ENCODE assay signal across 11 mouse cellular contexts in the genomic region with DNA sequence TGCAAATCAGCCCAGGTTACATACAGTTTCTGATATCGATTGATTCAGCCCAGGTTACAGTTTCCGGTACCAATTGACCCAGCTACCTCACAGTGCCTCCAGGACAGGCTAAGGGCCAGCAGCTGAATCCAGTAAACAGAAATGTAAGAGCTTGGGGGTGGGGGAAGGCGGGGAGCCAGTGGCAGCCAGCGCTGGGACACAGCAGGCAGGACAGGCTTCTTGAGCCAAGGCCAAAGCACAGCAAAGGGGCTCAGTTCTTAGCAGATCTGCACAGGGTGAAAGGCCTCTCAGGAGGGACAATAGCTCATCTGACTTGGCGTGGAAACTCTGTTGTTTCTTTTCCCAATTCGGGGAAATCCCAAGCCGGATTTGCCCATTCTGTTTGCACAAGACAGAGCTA. TPM values are rescaled to one million over a fixed set of nuclear protein-coding genes. Genes with fewer than 3 reads are reported as not detected.
A peak's percentile ranks its signal among the peaks of the same experiment; 100 is the strongest.
DNase-seq lines count a peak whose midpoint lies in the region; ATAC-seq and TF ChIP-seq lines count a peak whose summit lies in the region.
"Had no signal": no experiment of that assay in that cellular context is flagged by ENCODE, and none has a peak within 500 bp of the region (broad histone marks: within the 10 kb centered on the region; RNA-seq: fewer than 3 reads in every experiment).

No protein-coding gene starts in this region.

- DNase-seq in forebrain, embryonic 10.5 days (ENCODE audit: extremely low spot score, low spot score), result no peak
- no peak for DNase-seq in forebrain, postnatal 0 days
- DNase-seq in layer of hippocampus, adult 11-12 months (ENCODE audit: low spot score), result peak; percentile 66
- no peak for DNase-seq in layer of hippocampus, postnatal 25 days (ENCODE audit: extremely low spot score in 1 of 2, low spot score in 1 of 2)
- peak; percentile 86 for DNase-seq in brain, adult 2 months (ENCODE audit: low read depth, low spot score)
- no peak for DNase-seq in ovary, postnatal 14 days (ENCODE audit: low spot score)

- H3K27me3 ChIP-seq in forebrain, embryonic 10.5 days (ENCODE audit: poor library complexity, severe bottlenecking), result 0 out of 2 replicates have a peak, but pooled peaks cover 5% of the 10 kb centered on the region
- no peaks in the 10 kb centered on the region for H3K27me3 ChIP-seq in forebrain, postnatal 0 days (ENCODE audit: insufficient read depth, low read length)
- H3K27me3 ChIP-seq in lung, embryonic 16.5 days (ENCODE audit: control insufficient read depth, insufficient read depth, low read depth, low read length), result no peaks in the 10 kb centered on the region

- no peak overlapping the region for H3K4me3 ChIP-seq in forebrain, embryonic 10.5 days
- no peak overlapping the region for H3K4me3 ChIP-seq in forebrain, postnatal 0 days (ENCODE audit: low read depth, low read length)
- no peak overlapping the region for H3K4me3 ChIP-seq in lung, embryonic 16.5 days (ENCODE audit: low read length)
- H3K4me3 ChIP-seq: liver, embryonic 15.5 days had no signal

- 44% methylated on average over 7 of the region's 7 CpGs for WGBS in forebrain, embryonic 10.5 days
- WGBS in forebrain, postnatal 0 days, result 32% methylated on average over 7 of the region's 7 CpGs
- WGBS in lung, embryonic 16.5 days, result 34% methylated on average over 7 of the region's 7 CpGs

- no peak for ATAC-seq in forebrain, postnatal 0 days
- peak; percentile 76 for ATAC-seq in lung, embryonic 16.5 days (ENCODE audit: low read depth)
- no peak for ATAC-seq in CD4-positive, CD25-positive, alpha-beta regulatory T cell, adult 4 months

- peak overlapping the region; percentile 27 for H3K27ac ChIP-seq in forebrain, embryonic 10.5 days
- no peak overlapping the region for H3K27ac ChIP-seq in forebrain, postnatal 0 days (ENCODE audit: low read depth, low read length)
- H3K27ac ChIP-seq in lung, embryonic 16.5 days (ENCODE audit: low read length), result peak overlapping the region; percentile 47
- H3K27ac ChIP-seq: kidney, postnatal 0 days; liver, embryonic 15.5 days had no signal

- no peak overlapping the region for H3K9ac ChIP-seq in forebrain, postnatal 0 days
- H3K9ac ChIP-seq in lung, embryonic 16.5 days (ENCODE audit: low read length), result peak overlapping the region; percentile 21; the same call in 1 of the 2 replicates
- H3K9ac ChIP-seq: liver, embryonic 15.5 days had no signal

- no peak for TF ChIP-seq CTCF in forebrain, postnatal 0 days (IDR thresholded peaks at IDR 0.05; ENCODE audit: low read depth)

- H3K9me3 ChIP-seq in forebrain, embryonic 10.5 days, result 0 out of 2 replicates have a peak, but pooled peaks cover 2% of the 10 kb centered on the region
- H3K9me3 ChIP-seq in forebrain, postnatal 0 days (ENCODE audit: low read length), result no peaks in the 10 kb centered on the region
- no peaks in the 10 kb centered on the region for H3K9me3 ChIP-seq in lung, embryonic 16.5 days (ENCODE audit: control insufficient read depth, low read length)
- H3K9me3 ChIP-seq: liver, embryonic 15.5 days had no signal

- no peak overlapping the region for H3K4me2 ChIP-seq in forebrain, postnatal 0 days (ENCODE audit: low read depth)
- no peak overlapping the region for H3K4me2 ChIP-seq in lung, embryonic 16.5 days (ENCODE audit: low read depth, low read length)
- H3K4me2 ChIP-seq: liver, embryonic 15.5 days had no signal

- no peaks in the 10 kb centered on the region for H3K36me3 ChIP-seq in forebrain, embryonic 10.5 days (replicated peaks)
- no peaks in the 10 kb centered on the region for H3K36me3 ChIP-seq in forebrain, postnatal 0 days (ENCODE audit: insufficient read depth)
- H3K36me3 ChIP-seq in lung, embryonic 16.5 days (ENCODE audit: control insufficient read depth, insufficient read depth, low read length), result no peaks in the 10 kb centered on the region
- H3K36me3 ChIP-seq: liver, embryonic 15.5 days had no signal

- peaks cover 31% of the 10 kb centered on the region for H3K4me1 ChIP-seq in forebrain, embryonic 10.5 days
- H3K4me1 ChIP-seq in forebrain, postnatal 0 days (ENCODE audit: insufficient read depth), result no peaks in the 10 kb centered on the region
- H3K4me1 ChIP-seq in lung, embryonic 16.5 days (replicated peaks; ENCODE audit: control insufficient read depth, insufficient read depth, low read length), result peaks cover 21% of the 10 kb centered on the region
- H3K4me1 ChIP-seq: liver, embryonic 15.5 days had no signal

RNA-seq across cellular contexts. Expression of gene Rab4a, which starts 28.5 kb away (rescaled TPM):
- polyA plus RNA-seq in forebrain, embryonic 10.5 days (2016; fragmentation: Nextera tagmentation; extraction: Ambion mirVana), result 74.9 and 77.6 TPM in 2 replicates
- 70.9 and 72.8 TPM in 2 replicates for total RNA-seq in forebrain, postnatal 0 days (2014; rRNA removed)
- polyA plus RNA-seq in forebrain, postnatal 0 days (2015; fragmentation: Nextera tagmentation; extraction: Ambion mirVana), result 113 and 127 TPM in 2 replicates
- 10 to 100 TPM; 42.9 to 44.9 TPM for total RNA-seq in layer of hippocampus, postnatal 25 days (2021)
- 27.4 and 32.2 TPM in 2 replicates for polyA plus RNA-seq in lung, embryonic 16.5 days (2015; fragmentation: Nextera tagmentation; extraction: Ambion mirVana)
- 1 to 10 TPM; 2.7 to 9.6 TPM for polyA plus RNA-seq in CD4-positive, CD25-positive, alpha-beta regulatory T cell, adult 4 months (2017; shearing (Covaris generic))
- total RNA-seq: CH12.LX had no signal

Comparison
In these comparisons a context has a peak if more than half of its experiments do, and no peak if none do; other contexts are left out.
1. DNase-seq: peak in layer of hippocampus, adult 11-12 months (single experiment) and brain, adult 2 months (single experiment); none in forebrain, embryonic 10.5 days (single experiment), forebrain, postnatal 0 days (single experiment), layer of hippocampus, postnatal 25 days (0 of 2) and ovary, postnatal 14 days (single experiment).